Mouse (Mus musculus): ENCODE measurements around the gene Twf1. TPM values are rescaled to one million over a fixed set of nuclear protein-coding genes. Genes with fewer than 3 reads are reported as not detected.

The Twf1 gene
- total and polyA plus RNA-seq, 3 experiments: 26.4 to 64.1 (median 37.1) TPM

DNA sequence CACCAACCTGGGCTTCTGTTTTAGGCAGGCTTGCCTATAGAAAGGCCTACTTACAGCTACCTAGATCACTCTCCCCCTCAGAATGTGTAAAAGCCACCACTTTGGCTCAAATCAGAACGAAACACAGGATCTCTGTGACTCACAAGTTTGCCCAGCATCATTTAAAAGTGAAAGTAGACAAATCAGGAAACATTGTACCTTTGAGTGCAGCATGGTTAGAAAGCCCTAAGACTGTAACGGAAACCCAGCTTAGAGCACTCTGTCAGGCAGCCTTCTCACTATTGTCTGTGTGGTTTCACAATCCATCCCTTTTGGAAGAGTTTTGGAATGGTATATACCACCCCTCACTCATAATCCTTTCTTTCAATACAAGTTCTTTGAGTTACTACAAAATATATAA lies 24.8 kb downstream of the Twf1 start:
- H3K27ac ChIP-seq (ENCODE audit: control insufficient read depth, low read depth, low read length): no peak overlapping the region
- H3K79me2 ChIP-seq (ENCODE audit: control insufficient read depth, insufficient read depth, low read length, poor library complexity): no peaks in the 10 kb centered on the region
- no peak overlapping the region for H3K9ac ChIP-seq (ENCODE audit: control insufficient read depth, low read depth, low read length, poor library complexity, severe bottlenecking)
- no peak for TF ChIP-seq ZKSCAN1 (IDR thresholded peaks at IDR 0.05; ENCODE audit: low read depth, low read length)
- no peak for TF ChIP-seq NRF1 (IDR thresholded peaks at IDR 0.05; ENCODE audit: insufficient read depth, low read depth, low read length, poor library complexity, severe bottlenecking)
- no peak for TF ChIP-seq GABPA (IDR thresholded peaks at IDR 0.05; ENCODE audit: low read depth, low read length)
- no peak for TF ChIP-seq MAFK (IDR thresholded peaks at IDR 0.05; ENCODE audit: borderline replicate concordance, low read depth, low read length)
- TF ChIP-seq GATA1 (IDR thresholded peaks at IDR 0.05; ENCODE audit: low read depth, low read length): no peak
- DNase-seq (ENCODE audit: low read depth, low spot score): no peak
- H3K4me3 ChIP-seq (ENCODE audit: control insufficient read depth in 1 of 2, insufficient read depth in 1 of 2, low read depth in 2 of 2, low read length in 2 of 2): no peak overlapping the region
- no peaks in the 10 kb centered on the region for H3K4me1 ChIP-seq (ENCODE audit: control insufficient read depth in 1 of 2, insufficient read depth in 2 of 2, low read length in 2 of 2)
- no peaks in the 10 kb centered on the region for H3K27me3 ChIP-seq (ENCODE audit: control insufficient read depth in 1 of 2, insufficient read depth in 2 of 2, low read length in 2 of 2)
- no peaks in the 10 kb centered on the region for H3K9me3 ChIP-seq (replicated peaks; ENCODE audit: insufficient read depth, low read length)
- H3K36me3 ChIP-seq (ENCODE audit: control insufficient read depth in 1 of 2, insufficient read depth in 2 of 2, low read length in 2 of 2): no peaks in the 10 kb centered on the region

DNA sequence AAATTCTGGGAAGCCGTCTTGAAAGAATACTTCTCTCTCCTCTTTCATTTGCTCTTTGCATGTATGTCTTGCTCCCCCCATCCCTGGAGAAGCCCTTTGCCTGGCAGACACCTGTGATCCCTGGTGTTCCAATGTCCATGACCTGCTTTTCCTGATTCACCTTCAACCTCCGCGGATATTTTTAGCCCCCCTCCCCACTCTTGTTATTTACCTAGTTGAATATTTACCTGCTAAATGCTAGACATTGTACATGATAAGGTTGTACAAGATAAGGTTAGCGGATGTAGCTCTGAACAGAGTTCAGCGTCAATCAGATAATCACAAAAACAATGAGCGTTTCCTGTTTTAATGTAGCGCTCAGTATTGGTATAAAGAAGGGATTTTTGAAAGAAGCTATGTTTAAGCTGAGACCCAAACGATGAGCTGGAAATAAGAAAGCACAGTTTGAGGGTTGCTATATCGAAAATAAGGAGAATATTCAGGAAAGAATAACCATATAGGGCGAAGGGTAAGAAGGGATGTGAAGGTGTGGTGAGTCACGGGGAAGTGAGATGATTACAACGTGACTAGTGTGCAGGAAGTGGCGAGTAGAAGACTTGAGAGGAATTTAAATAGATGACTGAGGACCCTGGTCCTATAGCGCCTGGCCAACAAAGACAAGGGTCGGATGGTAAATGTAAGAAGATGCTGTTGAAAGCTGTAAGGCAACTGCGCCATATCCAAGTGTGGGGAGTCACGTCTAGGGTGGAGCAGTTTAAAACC lies 30.6 kb downstream of the Twf1 start:
- no peak for DNase-seq (ENCODE audit: low read depth, low spot score)
- H3K4me3 ChIP-seq (ENCODE audit: control insufficient read depth in 1 of 2, insufficient read depth in 1 of 2, low read depth in 2 of 2, low read length in 2 of 2): no peak overlapping the region
- no peaks in the 10 kb centered on the region for H3K27me3 ChIP-seq (ENCODE audit: control insufficient read depth in 1 of 2, insufficient read depth in 2 of 2, low read length in 2 of 2)
- no peaks in the 10 kb centered on the region for H3K4me1 ChIP-seq (ENCODE audit: control insufficient read depth in 1 of 2, insufficient read depth in 2 of 2, low read length in 2 of 2)
- no peaks in the 10 kb centered on the region for H3K36me3 ChIP-seq (ENCODE audit: control insufficient read depth in 1 of 2, insufficient read depth in 2 of 2, low read length in 2 of 2)
- no peaks in the 10 kb centered on the region for H3K79me2 ChIP-seq (ENCODE audit: control insufficient read depth, insufficient read depth, low read length, poor library complexity)
- H3K27ac ChIP-seq (ENCODE audit: control insufficient read depth, low read depth, low read length): no peak overlapping the region
- no peak overlapping the region for H3K9ac ChIP-seq (ENCODE audit: control insufficient read depth, low read depth, low read length, poor library complexity, severe bottlenecking)
- H3K9me3 ChIP-seq (replicated peaks; ENCODE audit: insufficient read depth, low read length): no peaks in the 10 kb centered on the region
- TF ChIP-seq MXI1 (IDR thresholded peaks at IDR 0.05; ENCODE audit: low read depth, low read length) (no peak), E2F4 (IDR thresholded peaks at IDR 0.05; ENCODE audit: borderline replicate concordance, low read depth, low read length) (no peak), JUND (IDR thresholded peaks at IDR 0.05; ENCODE audit: low read depth, low read length) (no peak), EP300 (IDR thresholded peaks at IDR 0.05; ENCODE audit: low read depth in 1 of 2, low read length in 2 of 2) (no peak), KAT2A (conservative IDR thresholded peaks at IDR 0.05; ENCODE audit: low read depth, low read length) (no peak), USF2 (IDR thresholded peaks at IDR 0.05; ENCODE audit: borderline replicate concordance in 1 of 2, insufficient read depth in 1 of 2, low read depth in 1 of 2, low read length in 2 of 2) (no peak), SMC3 (IDR thresholded peaks at IDR 0.05; ENCODE audit: low read depth, low read length) (no peak), POLR2AphosphoS2 (IDR thresholded peaks at IDR 0.05; ENCODE audit: low read length) (no peak), TAL1 (IDR thresholded peaks at IDR 0.05; ENCODE audit: low read length) (no peak), RCOR1 (IDR thresholded peaks at IDR 0.05; ENCODE audit: low read depth, low read length) (no peak), ZKSCAN1 (IDR thresholded peaks at IDR 0.05; ENCODE audit: low read depth, low read length) (no peak), HCFC1 (IDR thresholded peaks at IDR 0.05; ENCODE audit: low read depth, low read length) (no peak)

Measured in MEL (cell line).